Mouse (Mus musculus): ENCODE data around the gene Surf4. TPM values are rescaled to one million over a fixed set of nuclear protein-coding genes. Genes with fewer than 3 reads are reported as not detected.
"Not testable (repeated sequence)": the region's sequence is repeated elsewhere in the genome, so short reads cannot be mapped to it uniquely, and the experiment has no call there.

The Surf4 gene
- polyA plus RNA-seq, 1 experiment: 357 TPM

GRCm38 (mm10) chr2:26902467-26903220 lies 31.1 kb downstream of the Surf4 start, which contains the start of gene Surf6:
TSS of gene Surf6 (minus strand) at chr2:26902879.
- no peak for DNase-seq (ENCODE audit: low read depth)

- no peak for DNase-seq (ENCODE audit: low read depth)
These were observed 31.8 kb downstream of the Surf4 start for GRCm38 (mm10) chr2:26901834-26902400.

GRCm38 (mm10) chr2:26900731-26901130 lies 33.0 kb downstream of the Surf4 start:
- no peak for DNase-seq (ENCODE audit: low read depth)

GRCm38 (mm10) chr2:26895898-26896297 lies 37.8 kb downstream of the Surf4 start:
- DNase-seq (ENCODE audit: low read depth): no peak

GRCm38 (mm10) chr2:26886170-26886569 lies 47.6 kb downstream of the Surf4 start:
- DNase-seq (ENCODE audit: low read depth): not testable (repeated sequence)

GRCm38 (mm10) chr2:26885541-26885940 lies 48.2 kb downstream of the Surf4 start:
- DNase-seq (ENCODE audit: low read depth): not testable (repeated sequence)

- DNase-seq (ENCODE audit: low read depth): no peak
These were observed 55.2 kb downstream of the Surf4 start for GRCm38 (mm10) chr2:26878571-26878970.

GRCm38 (mm10) chr2:26870666-26871065 lies 63.1 kb downstream of the Surf4 start:
- DNase-seq (ENCODE audit: low read depth): no peak

Other genes starting within 250 kb of the Surf4 start
- gene Abo, start 68.9 kb downstream of the Surf4 start, polyA plus RNA-seq (2012; rRNA removed): 13.0 and 17.6 TPM in 2 replicates
- 11.4 and 14.5 TPM in 2 replicates for gene Surf6, start 31.0 kb downstream of the Surf4 start, polyA plus RNA-seq (2012; rRNA removed)
- gene Med22, start 23.3 kb downstream of the Surf4 start, polyA plus RNA-seq (2012; rRNA removed): 58.8 and 66.0 TPM in 2 replicates
- gene Rpl7a, start 23.2 kb downstream of the Surf4 start, polyA plus RNA-seq (2012; rRNA removed): 845 and 916 TPM in 2 replicates
- 26.7 and 27.8 TPM in 2 replicates for gene Surf2, start 17.6 kb downstream of the Surf4 start, polyA plus RNA-seq (2012; rRNA removed)
- 63.5 and 64.5 TPM in 2 replicates for gene Surf1, start 17.4 kb downstream of the Surf4 start, polyA plus RNA-seq (2012; rRNA removed)
- 0.80 and 0.95 TPM in 2 replicates for gene Stkld1, start 119 bp upstream of the Surf4 start, polyA plus RNA-seq (2012; rRNA removed)
- gene Rexo4, start 30.5 kb upstream of the Surf4 start, polyA plus RNA-seq (2012; rRNA removed): 26.9 and 30.2 TPM in 2 replicates
- gene Adamts13, start 39.5 kb upstream of the Surf4 start, polyA plus RNA-seq (2012; rRNA removed): 0.04 and 0.10 TPM in 2 replicates
- gene Cacfd1, start 76.0 kb upstream of the Surf4 start, polyA plus RNA-seq (2012; rRNA removed): 76.2 and 90.6 TPM in 2 replicates
- gene Slc2a6, start 94.1 kb upstream of the Surf4 start, polyA plus RNA-seq (2012; rRNA removed): 2.3 and 3.6 TPM in 2 replicates
- 0.11 and 0.18 TPM in 2 replicates for gene Mymk, start 138.3 kb upstream of the Surf4 start, polyA plus RNA-seq (2012; rRNA removed)
- gene Adamtsl2, start 145.5 kb upstream of the Surf4 start, polyA plus RNA-seq (2012; rRNA removed): 8.1 and 12.6 TPM in 2 replicates
- 0.06 and 0.11 TPM in 2 replicates for gene Fam163b, start 208.6 kb upstream of the Surf4 start, polyA plus RNA-seq (2012; rRNA removed)
- 0.36 and 0.49 TPM in 2 replicates for gene Dbh, start 231.3 kb upstream of the Surf4 start, polyA plus RNA-seq (2012; rRNA removed)